Mouse (Mus musculus) embryonic facial prominence, embryonic 11.5 days (tissue): ENCODE data around the gene Dab1. TPM values are rescaled to one million over a fixed set of nuclear protein-coding genes. Genes with fewer than 3 reads are reported as not detected.

ENCODE experiments used
- ATAC-seq: fragments of 200-750 bp; cut with Nextera tagmentation; replicated peaks from 2 replicates; pipeline ENCODE4 v1.8.0; 2017; ENCODE audit warnings: low read depth; ENCODE audit not compliant: insufficient number of reproducible peaks, low FRiP score, low TSS enrichment
- DNase-seq: peaks from one replicate; pipeline ENCODE4 v3.0.0-alpha.2; 2015; ENCODE audit warnings: low spot score
- H3K27ac ChIP-seq: fragments of 300-500 bp; sonication (generic); replicated peaks from 2 replicates; pipeline ENCODE4 v1.5.1; 2014; ENCODE audit warnings: mild to moderate bottlenecking, low read depth, low read length, control low read depth
- H3K27me3 ChIP-seq: fragments of 300-500 bp; sonication (generic); 2 replicates; pipeline ENCODE4 v1.6.1; 2014; ENCODE audit warnings: mild to moderate bottlenecking, low read length, moderate library complexity, mixed read lengths; ENCODE audit not compliant: control insufficient read depth, insufficient read depth
- H3K36me3 ChIP-seq: fragments of 300-500 bp; sonication (generic); replicated peaks from 2 replicates; pipeline ENCODE4 v1.6.1; 2014; ENCODE audit warnings: low read depth, mild to moderate bottlenecking, low read length, moderate library complexity, mixed read lengths; ENCODE audit not compliant: control insufficient read depth, insufficient read depth
- H3K4me1 ChIP-seq: fragments of 300-500 bp; sonication (generic); 2 replicates; pipeline ENCODE4 v1.6.1; 2014; ENCODE audit warnings: low read length, mixed read lengths; ENCODE audit not compliant: control insufficient read depth, insufficient read depth
- H3K4me2 ChIP-seq: fragments of 300-500 bp; sonication (generic); 2 replicates; pipeline ENCODE4 v1.6.1; 2014; ENCODE audit warnings: low read depth, mild to moderate bottlenecking, control low read depth, low read length, moderate library complexity
- H3K4me3 ChIP-seq: fragments of 300-500 bp; sonication (generic); 2 replicates; pipeline ENCODE4 v1.5.1; 2014; ENCODE audit warnings: low read depth, low read length, control low read depth
- H3K9ac ChIP-seq: fragments of 300-500 bp; sonication (generic); replicated peaks from 2 replicates; pipeline ENCODE4 v1.6.1; 2014; ENCODE audit warnings: mild to moderate bottlenecking, control low read depth, low read length
- H3K9me3 ChIP-seq: fragments of 300-500 bp; sonication (generic); replicated peaks from 2 replicates; pipeline ENCODE4 v1.6.1; 2016; ENCODE audit warnings: mild to moderate bottlenecking, low read length, inconsistent platforms, mixed read lengths; ENCODE audit not compliant: control insufficient read depth
- WGBS: fragments of 180-500 bp; shearing (Covaris S2); extraction: QIAGEN DNeasy Blood & Tissue Kit; methylation state at CpG from one replicate; pipeline ENCODE4 v1.1.7; 2014; 5-methylcytosine and 5-hydroxymethylcytosine counted together
- polyA plus RNA-seq: library from polyadenylated mRNA; unstranded; fragments of >200 nt; fragmentation: Nextera tagmentation; extraction: Ambion mirVana; gene quantifications from 2 replicates; pipeline ENCODE4 v1.2.1, GENCODE M21; 2014

The Dab1 gene
- polyA plus RNA-seq, 1 experiment from 2014 or later: 17.6 TPM

DNA sequence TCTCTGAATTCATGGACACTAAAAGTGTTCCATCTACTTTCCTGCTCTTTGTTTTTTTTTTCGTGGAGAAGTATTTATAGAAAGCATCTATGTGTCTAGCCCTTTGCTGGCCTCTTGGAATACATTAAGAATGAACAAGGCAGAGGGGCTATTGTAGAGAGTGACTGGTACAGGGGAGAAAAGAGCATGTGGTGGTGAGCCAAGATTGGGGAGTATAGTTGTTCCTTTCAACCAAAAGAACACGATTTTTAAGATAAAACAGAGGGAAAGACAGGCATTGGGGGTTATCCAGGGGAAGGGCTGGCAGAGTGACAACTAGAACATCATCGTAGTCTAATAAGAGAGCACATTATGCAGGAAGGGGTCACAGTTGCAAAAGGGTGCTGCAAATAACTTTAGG lies 713.2 kb downstream of the Dab1 start:
- H3K27me3 ChIP-seq: no peaks in the 10 kb centered on the region
- no peak overlapping the region for H3K9ac ChIP-seq
- H3K36me3 ChIP-seq: no peaks in the 10 kb centered on the region
- H3K4me1 ChIP-seq: no peaks in the 10 kb centered on the region
- H3K4me2 ChIP-seq: no peak overlapping the region
- H3K27ac ChIP-seq: no peak overlapping the region
- no peak for ATAC-seq
- DNase-seq: no peak
- 72% methylated on average over 3 of the region's 3 CpGs for WGBS
- H3K9me3 ChIP-seq: no peaks in the 10 kb centered on the region
- no peak overlapping the region for H3K4me3 ChIP-seq

DNA sequence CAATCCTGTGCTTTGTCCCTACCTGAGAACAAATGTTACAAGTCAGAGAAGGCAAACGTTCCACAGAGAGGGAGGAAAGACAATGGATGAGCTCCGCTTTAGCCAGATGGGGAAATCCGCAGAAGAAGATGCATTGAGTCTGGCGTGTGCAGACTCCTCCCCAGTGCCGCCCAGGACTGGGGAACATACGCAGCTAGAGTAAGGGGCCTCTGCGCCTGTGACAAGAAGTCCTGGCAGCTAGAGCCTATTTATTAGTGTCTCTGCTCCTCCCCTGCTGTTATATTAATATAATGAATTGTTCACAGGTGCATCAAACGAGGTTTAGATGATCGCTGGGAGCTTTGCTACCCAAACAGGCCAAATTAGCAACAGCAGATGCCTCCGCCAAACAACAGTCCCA lies 718.1 kb downstream of the Dab1 start:
- Histone ChIP-seq H3K27me3 (no peaks in the 10 kb centered on the region), H3K9me3 (no peaks in the 10 kb centered on the region), H3K36me3 (no peaks in the 10 kb centered on the region), H3K4me2 (no peak overlapping the region), H3K4me1 (no peaks in the 10 kb centered on the region), H3K27ac (no peak overlapping the region), H3K9ac (no peak overlapping the region), H3K4me3 (no peak overlapping the region)
- ATAC-seq: no peak
- no peak for DNase-seq
- WGBS: 85% methylated on average over 10 of the region's 10 CpGs

DNA sequence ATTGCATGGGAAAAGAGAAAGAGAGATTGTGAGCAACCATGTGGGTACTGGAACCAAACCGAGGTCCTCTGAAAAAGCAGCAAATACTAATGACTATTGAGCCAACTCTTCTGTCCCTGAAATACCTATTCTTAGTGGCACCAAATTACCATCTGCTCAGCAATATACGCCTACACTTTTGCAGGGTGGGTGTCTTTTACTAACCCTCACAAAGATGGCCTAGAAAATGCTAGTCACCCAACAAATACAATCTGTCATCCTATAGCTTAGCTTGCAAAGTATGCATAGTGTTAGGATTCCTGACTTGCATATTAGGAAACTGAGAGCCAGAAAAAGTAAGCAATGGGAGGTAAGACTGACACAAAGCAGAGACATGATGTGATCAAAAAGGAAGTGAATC lies 719.2 kb downstream of the Dab1 start:
- ATAC-seq: no peak
- 91% methylated on average over 2 of the region's 2 CpGs for WGBS

DNA sequence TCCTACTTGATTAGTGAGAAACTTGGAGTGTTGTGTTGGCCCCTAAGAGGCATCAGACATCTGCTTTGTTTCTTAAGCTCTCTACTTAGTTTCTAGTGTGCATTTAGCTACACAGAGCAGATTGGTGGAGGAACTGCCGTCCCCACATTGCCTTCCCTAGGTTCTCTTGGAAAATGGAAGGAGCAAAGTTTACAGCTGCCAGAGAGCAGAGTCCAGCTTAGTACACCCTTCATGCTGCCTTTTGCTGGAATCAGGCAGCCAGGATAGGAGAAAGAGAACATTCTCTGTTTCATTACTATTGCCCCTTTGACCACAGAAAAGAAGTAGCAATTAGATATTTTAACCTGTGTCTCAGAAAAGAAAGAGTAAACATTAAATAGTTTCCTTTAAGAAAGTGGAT lies 742.2 kb downstream of the Dab1 start:
- DNase-seq (no peak), ATAC-seq (no peak)
- WGBS: 56% methylated on average over 1 of the region's 1 CpGs
- H3K36me3 ChIP-seq: no peaks in the 10 kb centered on the region
- H3K9me3 ChIP-seq: no peaks in the 10 kb centered on the region
- H3K4me3 ChIP-seq: no peak overlapping the region
- no peaks in the 10 kb centered on the region for H3K4me1 ChIP-seq
- no peak overlapping the region for H3K4me2 ChIP-seq
- peaks cover 7% of the 10 kb centered on the region for H3K27me3 ChIP-seq
- H3K27ac ChIP-seq: no peak overlapping the region
- H3K9ac ChIP-seq: no peak overlapping the region

More for the DNA sequence above, 719.2 kb downstream of the Dab1 start:
- Histone ChIP-seq H3K9me3 (no peaks in the 10 kb centered on the region), H3K27me3 (no peaks in the 10 kb centered on the region), H3K27ac (no peak overlapping the region), H3K4me2 (no peak overlapping the region), H3K4me1 (no peaks in the 10 kb centered on the region), H3K36me3 (no peaks in the 10 kb centered on the region), H3K4me3 (no peak overlapping the region), H3K9ac (no peak overlapping the region)
- DNase-seq: no peak

DNA sequence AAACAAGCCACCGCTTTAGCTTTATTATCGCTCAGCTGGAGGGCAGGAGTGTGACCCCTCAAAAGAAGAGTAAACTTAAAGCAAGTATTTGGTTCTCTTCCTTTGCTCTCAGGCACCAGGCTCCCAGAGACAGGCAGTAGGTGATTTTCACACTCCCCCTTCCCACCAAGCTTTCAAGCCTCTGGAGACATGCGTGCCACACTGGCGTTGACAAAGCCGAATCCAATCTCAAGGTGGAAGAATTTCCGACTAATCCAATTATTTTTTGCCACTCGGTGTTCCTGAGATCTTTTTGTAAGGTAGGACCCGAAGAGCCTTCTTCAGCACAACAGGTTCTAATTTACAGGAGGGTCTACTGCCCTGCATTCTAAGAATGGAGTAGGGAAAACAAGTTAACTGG lies 747.3 kb downstream of the Dab1 start:
- H3K27me3 ChIP-seq: peaks cover 23% of the 10 kb centered on the region
- peak overlapping the region; percentile 97 for H3K4me2 ChIP-seq
- no peak overlapping the region for H3K9ac ChIP-seq
- DNase-seq (no peak), ATAC-seq (no peak)
- H3K27ac ChIP-seq: no peak overlapping the region
- no peaks in the 10 kb centered on the region for H3K36me3 ChIP-seq
- H3K4me1 ChIP-seq: no peaks in the 10 kb centered on the region; the same call in 1 of the 2 replicates
- H3K4me3 ChIP-seq: peak overlapping the region; percentile 56
- H3K9me3 ChIP-seq: no peaks in the 10 kb centered on the region
- 4% methylated on average over 8 of the region's 8 CpGs for WGBS

DNA sequence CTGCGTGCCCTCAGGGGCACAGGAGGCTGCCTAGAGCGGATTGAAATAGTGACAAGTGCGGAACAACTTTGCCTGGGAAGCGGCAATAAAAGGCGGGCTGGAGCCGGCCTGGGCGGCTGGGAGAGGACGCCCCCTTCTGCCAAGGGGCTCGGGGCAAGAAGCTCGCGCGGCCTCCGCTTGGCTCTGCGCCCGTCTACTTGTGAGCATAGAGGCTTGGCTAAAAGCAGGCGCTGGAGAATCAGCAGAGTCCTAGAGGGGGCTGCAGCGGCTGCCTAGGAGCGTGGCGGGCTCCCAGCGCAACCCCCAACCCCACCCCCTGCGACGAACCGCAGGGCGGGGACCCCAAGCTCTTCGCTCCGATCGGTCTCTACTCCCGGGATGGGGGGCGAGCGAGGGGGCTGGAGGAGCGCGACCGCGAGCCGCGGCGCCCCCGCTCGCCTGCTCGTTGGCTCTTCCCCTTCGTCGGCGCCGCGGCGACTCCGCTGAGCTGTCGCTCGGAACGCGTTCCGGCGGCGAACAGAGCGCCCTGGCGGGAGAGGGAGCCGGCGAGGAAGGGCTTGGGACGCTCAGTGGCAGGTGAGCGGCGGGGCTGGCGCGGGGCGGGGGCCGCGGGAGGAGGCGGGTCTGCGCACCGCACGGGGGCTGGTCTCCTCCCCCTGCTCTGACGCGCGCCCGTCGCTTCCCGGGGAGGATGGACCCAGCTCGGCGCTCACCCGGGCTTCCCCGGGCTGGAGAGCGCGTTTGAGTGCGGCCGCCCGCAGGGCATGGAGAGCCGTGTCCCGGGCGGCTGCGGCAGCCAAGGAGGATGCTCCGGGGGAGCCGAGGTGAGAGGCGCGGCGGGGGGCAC lies 748.0 kb downstream of the Dab1 start:
- peak overlapping the region; percentile 56 for H3K4me3 ChIP-seq
- WGBS: under 1% methylated on average over 76 of the region's 94 CpGs
- H3K27ac ChIP-seq: peak overlapping the region; percentile 9; the same call in 1 of the 2 replicates
- peak overlapping the region; percentile 97 for H3K4me2 ChIP-seq
- H3K36me3 ChIP-seq: no peaks in the 10 kb centered on the region
- ATAC-seq: peak; percentile 79
- peaks cover 23% of the 10 kb centered on the region for H3K27me3 ChIP-seq
- H3K9ac ChIP-seq: peak overlapping the region; percentile 62
- no peaks in the 10 kb centered on the region; the same call in 1 of the 2 replicates for H3K4me1 ChIP-seq
- DNase-seq: peak; percentile 70
- no peaks in the 10 kb centered on the region for H3K9me3 ChIP-seq

DNA sequence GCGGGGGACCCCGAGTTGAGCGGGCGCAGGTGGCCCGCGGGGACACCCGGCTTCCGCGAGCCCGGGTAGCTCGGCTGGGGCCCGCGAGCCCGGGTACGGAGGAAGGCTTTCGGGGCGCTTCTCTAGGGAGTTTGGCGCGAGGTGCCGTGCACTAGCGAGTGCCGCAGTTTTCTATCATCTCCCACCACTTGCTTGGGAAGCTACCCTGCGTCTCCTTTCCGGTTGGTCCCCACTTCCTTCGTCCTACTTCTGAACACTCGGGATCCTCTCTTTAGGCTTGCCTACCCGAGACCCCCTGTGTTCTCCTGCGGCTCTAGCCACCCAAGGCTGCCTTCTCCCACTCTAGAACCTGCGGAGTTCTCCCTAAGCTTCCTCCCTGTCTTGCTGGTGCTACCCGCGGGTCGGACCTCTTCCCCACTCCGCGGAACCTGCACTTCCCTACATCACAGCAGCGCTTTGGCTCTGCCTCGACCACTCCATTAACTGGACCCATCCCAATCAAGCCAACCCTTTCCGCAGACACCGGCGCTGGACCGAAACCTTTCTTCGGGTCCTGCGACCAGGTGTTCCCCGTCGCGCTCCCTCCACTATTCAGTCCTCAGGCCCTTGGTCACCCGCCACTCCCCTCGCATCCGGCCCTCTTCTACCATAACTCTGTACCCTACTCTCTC lies 748.7 kb downstream of the Dab1 start:
- 0% methylated on average over 39 of the region's 48 CpGs for WGBS
- no peaks in the 10 kb centered on the region; the same call in 1 of the 2 replicates for H3K4me1 ChIP-seq
- peak overlapping the region; percentile 56 for H3K4me3 ChIP-seq
- H3K27ac ChIP-seq: 0 out of 2 replicates have a peak overlapping the region, but pooled peaks have one; percentile 9
- H3K9me3 ChIP-seq: no peaks in the 10 kb centered on the region
- H3K36me3 ChIP-seq: no peaks in the 10 kb centered on the region
- DNase-seq (peak; percentile 41), ATAC-seq (peak; percentile 23; the same call in 1 of the 2 replicates)
- peak overlapping the region; percentile 62 for H3K9ac ChIP-seq
- H3K4me2 ChIP-seq: peak overlapping the region; percentile 97
- H3K27me3 ChIP-seq: peaks cover 23% of the 10 kb centered on the region

DNA sequence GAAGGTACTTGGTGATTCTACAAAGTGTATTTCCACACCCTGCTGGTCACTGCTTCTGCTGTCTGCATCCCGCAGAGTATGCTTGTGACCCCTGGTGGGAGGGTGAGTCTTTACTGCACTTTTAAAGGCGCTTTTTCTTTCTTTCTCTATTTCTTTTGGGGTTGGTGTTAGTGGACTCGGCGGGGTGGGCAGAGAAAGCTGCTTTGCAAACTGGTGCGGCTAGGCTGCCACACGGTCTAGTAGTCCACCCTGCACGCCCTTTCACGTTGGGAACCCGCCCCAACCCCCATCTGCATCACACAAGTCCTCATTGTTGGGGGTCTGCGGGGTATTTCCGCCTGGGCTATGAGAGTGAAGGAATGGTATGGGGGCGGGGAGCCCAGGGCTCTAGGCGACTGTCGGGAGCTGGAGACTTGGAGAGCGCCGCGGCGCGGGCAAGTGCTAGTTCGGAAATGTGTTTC lies 749.4 kb downstream of the Dab1 start:
- H3K9ac ChIP-seq: no peak overlapping the region
- no peaks in the 10 kb centered on the region for H3K9me3 ChIP-seq
- DNase-seq (peak; percentile 78), ATAC-seq (peak; percentile 74)
- no peak overlapping the region for H3K27ac ChIP-seq
- peak overlapping the region; percentile 97 for H3K4me2 ChIP-seq
- no peaks in the 10 kb centered on the region; the same call in 1 of the 2 replicates for H3K4me1 ChIP-seq
- H3K27me3 ChIP-seq: peaks cover 23% of the 10 kb centered on the region
- no peaks in the 10 kb centered on the region for H3K36me3 ChIP-seq
- H3K4me3 ChIP-seq: peak overlapping the region; percentile 56
- under 1% methylated on average over 20 of the region's 20 CpGs for WGBS
